Mouse (Mus musculus): ENCODE results near the gene 4931428F04Rik.

Gene 4931428F04Rik

GRCm38 (mm10) chr8:105288231-105288630, 1.4 kb downstream of the 4931428F04Rik start:
- DNase-seq (ENCODE audit: low read depth, low spot score), result no peak

- no peak for DNase-seq (ENCODE audit: low read depth, low spot score)
These were observed 2.8 kb downstream of the 4931428F04Rik start for GRCm38 (mm10) chr8:105286907-105287306.

- no peak for DNase-seq (ENCODE audit: low read depth, low spot score)
These were observed 4.2 kb downstream of the 4931428F04Rik start for GRCm38 (mm10) chr8:105285514-105285913.

- peak; percentile 91 for DNase-seq (ENCODE audit: low read depth, low spot score)
These were observed 6.6 kb downstream of the 4931428F04Rik start for GRCm38 (mm10) chr8:105283074-105283473.

- DNase-seq (ENCODE audit: low read depth, low spot score), result no peak
These were observed 7.4 kb downstream of the 4931428F04Rik start for GRCm38 (mm10) chr8:105282239-105282638.

- DNase-seq (ENCODE audit: low read depth, low spot score), result no peak
These were observed 7.8 kb downstream of the 4931428F04Rik start for GRCm38 (mm10) chr8:105281821-105282220.

GRCm38 (mm10) chr8:105280567-105280966, 9.1 kb downstream of the 4931428F04Rik start:
- no peak for DNase-seq (ENCODE audit: low read depth, low spot score)

GRCm38 (mm10) chr8:105278911-105279334, 10.7 kb downstream of the 4931428F04Rik start:
- DNase-seq (ENCODE audit: low read depth, low spot score), result no peak

- peak; percentile 88 for DNase-seq (ENCODE audit: low read depth, low spot score)
These were observed 13.2 kb downstream of the 4931428F04Rik start for GRCm38 (mm10) chr8:105276292-105277120.

GRCm38 (mm10) chr8:105275840-105276239, 13.8 kb downstream of the 4931428F04Rik start, which contains the start of gene Nol3:
Gene Nol3, plus strand, starts transcription at chr8:105276140.
- DNase-seq (ENCODE audit: low read depth, low spot score), result no peak

- DNase-seq (ENCODE audit: low read depth, low spot score), result no peak
These were observed 14.3 kb downstream of the 4931428F04Rik start for GRCm38 (mm10) chr8:105275387-105275786.

- no peak for DNase-seq (ENCODE audit: low read depth, low spot score)
These were observed 18.8 kb downstream of the 4931428F04Rik start for GRCm38 (mm10) chr8:105270916-105271186.

GRCm38 (mm10) chr8:105270101-105270915, 19.4 kb downstream of the 4931428F04Rik start:
- DNase-seq (ENCODE audit: low read depth, low spot score), result no peak

GRCm38 (mm10) chr8:105269461-105269947, 20.2 kb downstream of the 4931428F04Rik start, which contains the start of gene Hsf4:
Gene Hsf4, plus strand, starts transcription at chr8:105269801.
- DNase-seq (ENCODE audit: low read depth, low spot score), result no peak

- DNase-seq (ENCODE audit: low read depth, low spot score), result no peak
These were observed 20.6 kb downstream of the 4931428F04Rik start for GRCm38 (mm10) chr8:105269075-105269458.

GRCm38 (mm10) chr8:105268342-105269074, 21.2 kb downstream of the 4931428F04Rik start:
- peak; percentile 94 for DNase-seq (ENCODE audit: low read depth, low spot score)

GRCm38 (mm10) chr8:105266775-105267174, 22.9 kb downstream of the 4931428F04Rik start:
- peak; percentile 60 for DNase-seq (ENCODE audit: low read depth, low spot score)

GRCm38 (mm10) chr8:105265128-105265527, 24.5 kb downstream of the 4931428F04Rik start:
- no peak for DNase-seq (ENCODE audit: low read depth, low spot score)

GRCm38 (mm10) chr8:105264024-105264982, 25.4 kb downstream of the 4931428F04Rik start, which contains the start of the genes Tradd and Fbxl8:
Gene Tradd, minus strand, starts transcription at chr8:105264609.
Gene Fbxl8, plus strand, starts transcription at chr8:105264648.
- DNase-seq (ENCODE audit: low read depth, low spot score), result no peak

GRCm38 (mm10) chr8:105263244-105263912, 26.3 kb downstream of the 4931428F04Rik start:
- DNase-seq (ENCODE audit: low read depth, low spot score), result no peak

All from ES-CJ7 (cell line).